Mouse (Mus musculus) forebrain, embryonic 16.5 days (tissue): ENCODE data around the gene Hirip3. TPM values are rescaled to one million over a fixed set of nuclear protein-coding genes. Genes with fewer than 3 reads are reported as not detected.
A peak's percentile ranks its signal among the peaks of the same experiment; 100 is the strongest.

Experiments
- ATAC-seq: fragments of 200-750 bp; cut with Nextera tagmentation; 2 replicates; pipeline ENCODE4 v1.8.0; 2017; ENCODE audit warnings: mild to moderate bottlenecking, moderate library complexity
- H3K27ac ChIP-seq: fragments of 300-500 bp; sonication (generic); 2 replicates; pipeline ENCODE4 v1.5.1; 2014; ENCODE audit warnings: low read length, control low read depth
- H3K27me3 ChIP-seq: fragments of 300-500 bp; sonication (generic); replicated peaks from 2 replicates; pipeline ENCODE4 v1.6.1; 2014; ENCODE audit warnings: low read length; ENCODE audit not compliant: control insufficient read depth, insufficient read depth
- H3K36me3 ChIP-seq: fragments of 300-500 bp; sonication (generic); 2 replicates; pipeline ENCODE4 v1.6.1; 2014; ENCODE audit not compliant: control insufficient read depth, insufficient read depth
- H3K4me1 ChIP-seq: fragments of 300-500 bp; sonication (generic); replicated peaks from 2 replicates; pipeline ENCODE4 v1.6.1; 2014; ENCODE audit warnings: low read length; ENCODE audit not compliant: control insufficient read depth, insufficient read depth
- H3K4me2 ChIP-seq: fragments of 300-500 bp; sonication (generic); 2 replicates; pipeline ENCODE4 v1.6.1; 2014; ENCODE audit warnings: mild to moderate bottlenecking, low read length, control low read depth
- H3K4me3 ChIP-seq: fragments of 300-500 bp; sonication (generic); replicated peaks from 2 replicates; pipeline ENCODE4 v1.5.1; 2014; ENCODE audit warnings: mild to moderate bottlenecking, low read length, control low read depth
- H3K9ac ChIP-seq: fragments of 300-500 bp; sonication (generic); replicated peaks from 2 replicates; pipeline ENCODE4 v1.6.1; 2014; ENCODE audit warnings: low read depth, low read length, control low read depth
- H3K9me3 ChIP-seq: fragments of 300-500 bp; sonication (generic); 2 replicates; pipeline ENCODE4 v1.6.1; 2016; ENCODE audit warnings: low read length; ENCODE audit not compliant: control insufficient read depth
- WGBS: fragments of 180-500 bp; shearing (Covaris S2); extraction: QIAGEN DNeasy Blood & Tissue Kit; methylation state at CpG from one replicate; pipeline ENCODE4 v1.1.7; 2014; 5-methylcytosine and 5-hydroxymethylcytosine counted together
- polyA plus RNA-seq: library from polyadenylated mRNA; unstranded; fragments of >200 nt; fragmentation: Nextera tagmentation; extraction: Ambion mirVana; gene quantifications from 2 replicates; pipeline ENCODE4 v1.2.1, GENCODE M21; 2015

The Hirip3 gene
- polyA plus RNA-seq, 1 experiment from 2014 or later: 28.1 TPM

DNA sequence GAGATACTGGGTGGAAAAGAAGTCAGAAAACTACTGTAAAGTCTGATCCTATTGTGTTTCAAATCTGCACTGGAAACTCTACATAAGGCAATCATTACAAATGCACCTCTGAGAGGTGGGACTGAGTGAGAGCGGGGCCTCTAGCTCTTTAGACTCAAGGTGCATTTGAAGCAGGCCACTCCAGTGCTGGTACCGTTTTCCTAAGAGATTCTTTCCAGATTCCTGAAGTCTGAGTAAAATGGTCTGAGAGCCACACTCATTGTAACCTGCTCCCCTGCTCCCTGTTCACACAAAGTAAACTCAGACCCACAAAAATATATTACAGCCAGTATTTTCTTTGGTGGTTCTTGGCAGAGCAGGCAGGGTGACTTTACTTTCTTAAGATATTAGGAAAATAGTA, 5.8 kb downstream of the Hirip3 start:
- Histone ChIP-seq H3K4me1 (peaks cover 15% of the 10 kb centered on the region), H3K36me3 (peaks cover 35% of the 10 kb centered on the region), H3K9ac (no peak overlapping the region), H3K27ac (no peak overlapping the region), H3K4me2 (no peak overlapping the region), H3K27me3 (no peaks in the 10 kb centered on the region), H3K9me3 (no peaks in the 10 kb centered on the region), H3K4me3 (no peak overlapping the region)
- no peak for ATAC-seq
- 87% methylated on average over 2 of the region's 2 CpGs for WGBS

DNA sequence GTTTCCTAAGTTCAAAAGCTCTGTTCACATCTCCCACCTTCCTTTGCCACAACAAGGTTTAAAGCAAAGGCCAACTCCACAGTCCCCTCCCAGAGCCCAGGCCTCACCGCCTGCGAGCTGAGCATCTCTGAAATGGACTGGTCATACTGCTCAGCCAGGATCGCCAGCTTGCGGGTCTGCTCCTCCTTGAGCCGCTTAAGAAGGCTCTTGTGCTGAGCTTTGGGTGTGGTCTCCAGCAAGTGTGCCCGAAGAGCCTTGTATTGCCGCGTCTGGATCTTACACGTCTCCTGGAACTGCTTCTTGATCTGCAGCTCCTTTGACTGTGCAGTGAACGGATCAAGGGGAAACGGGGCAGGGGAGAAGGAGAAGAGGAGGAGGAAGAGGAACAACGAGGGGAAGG, 6.2 kb downstream of the Hirip3 start:
- no peak for ATAC-seq
- Histone ChIP-seq H3K9ac (no peak overlapping the region), H3K4me1 (peaks cover 11% of the 10 kb centered on the region), H3K4me2 (no peak overlapping the region), H3K27me3 (no peaks in the 10 kb centered on the region), H3K9me3 (no peaks in the 10 kb centered on the region), H3K27ac (no peak overlapping the region), H3K36me3 (peaks cover 39% of the 10 kb centered on the region), H3K4me3 (no peak overlapping the region)
- 82% methylated on average over 12 of the region's 12 CpGs for WGBS

DNA sequence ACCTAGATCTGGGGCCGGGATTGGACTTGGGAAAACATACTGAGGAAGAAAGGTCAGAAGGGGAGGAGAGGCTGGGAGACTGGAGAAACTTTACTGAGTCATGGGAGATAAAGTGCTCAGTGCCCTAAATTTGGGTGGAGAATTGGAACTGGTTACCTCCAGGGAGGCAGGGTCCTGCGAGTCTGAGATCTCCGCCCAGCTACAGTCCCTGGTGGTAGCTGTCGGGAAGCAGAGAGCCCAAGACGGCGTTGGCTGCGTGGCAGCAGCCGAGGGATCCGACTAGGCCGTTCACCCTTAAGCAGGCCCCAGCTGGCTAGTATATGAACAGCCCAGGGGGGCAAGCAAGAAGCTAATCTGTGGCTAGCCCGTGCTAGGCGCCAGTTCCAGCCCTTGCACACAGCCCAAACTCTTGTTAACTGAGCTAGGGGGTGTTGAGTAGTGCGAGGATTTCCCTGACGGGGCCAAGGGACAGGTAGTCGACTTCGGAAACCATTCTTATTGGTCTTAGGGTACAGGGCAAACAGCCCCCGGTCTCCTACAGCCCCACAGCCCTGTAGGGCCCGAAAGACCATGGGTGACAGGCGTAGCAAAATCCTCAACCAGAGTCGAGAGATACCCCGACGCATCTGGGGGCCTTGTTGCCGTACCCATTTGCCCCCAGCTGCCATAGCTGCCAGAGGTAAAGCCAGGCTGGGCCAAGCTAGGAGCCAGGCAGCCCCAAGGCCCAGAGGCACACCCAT, 8.2 kb downstream of the Hirip3 start:
- no peak overlapping the region for H3K27ac ChIP-seq
- H3K4me1 ChIP-seq: no peaks in the 10 kb centered on the region
- H3K4me2 ChIP-seq: no peak overlapping the region
- H3K36me3 ChIP-seq: peaks cover 55% of the 10 kb centered on the region
- no peaks in the 10 kb centered on the region for H3K9me3 ChIP-seq
- WGBS: 92% methylated on average over 23 of the region's 23 CpGs
- no peaks in the 10 kb centered on the region for H3K27me3 ChIP-seq
- no peak overlapping the region for H3K4me3 ChIP-seq
- no peak overlapping the region for H3K9ac ChIP-seq
- ATAC-seq: no peak

DNA sequence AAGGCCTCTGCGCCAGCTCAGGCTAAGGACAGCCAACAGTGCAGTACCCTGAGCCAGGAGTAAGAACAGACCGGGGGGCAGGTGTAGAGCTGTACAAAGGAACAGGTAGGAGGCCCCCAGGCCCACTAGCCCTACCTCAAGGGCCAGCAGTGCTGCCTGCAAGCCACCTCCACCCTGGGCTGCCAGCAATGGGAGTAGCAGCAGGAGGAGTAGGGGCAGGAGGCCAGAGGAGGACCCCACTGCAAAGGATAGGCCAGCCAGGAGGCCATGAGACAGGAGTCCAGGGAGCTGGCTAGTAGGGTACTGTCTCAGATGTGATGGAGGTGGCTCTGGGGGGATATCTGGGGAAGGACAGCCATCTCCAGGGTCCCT, 8.7 kb downstream of the Hirip3 start:
- Histone ChIP-seq H3K36me3 (peaks cover 58% of the 10 kb centered on the region), H3K4me3 (no peak overlapping the region), H3K9me3 (no peaks in the 10 kb centered on the region), H3K4me2 (no peak overlapping the region), H3K27me3 (no peaks in the 10 kb centered on the region), H3K4me1 (no peaks in the 10 kb centered on the region), H3K27ac (no peak overlapping the region), H3K9ac (no peak overlapping the region)
- WGBS: 100% methylated on average over 2 of the region's 2 CpGs
- ATAC-seq: no peak

DNA sequence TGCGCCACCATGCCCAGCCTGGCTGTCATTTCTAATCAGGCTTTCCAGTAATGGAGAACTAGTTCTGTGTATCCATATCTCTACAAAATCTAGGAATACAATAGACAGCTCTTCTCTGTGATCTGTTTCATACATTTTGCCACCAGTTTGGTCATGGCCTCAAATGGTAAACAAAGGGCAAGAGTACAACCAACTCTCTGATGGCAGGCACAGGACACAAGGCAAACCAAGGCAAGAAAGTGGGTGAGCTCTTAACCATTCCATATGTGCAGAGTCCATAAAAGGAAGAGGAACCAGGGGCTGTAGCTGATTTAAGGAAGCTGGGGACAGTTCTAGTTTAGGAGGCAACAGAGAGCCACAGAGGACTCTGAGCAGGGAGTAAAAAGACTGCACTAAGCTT, 15.5 kb downstream of the Hirip3 start:
- no peak for ATAC-seq
- no peaks in the 10 kb centered on the region for H3K9me3 ChIP-seq
- H3K4me3 ChIP-seq: no peak overlapping the region
- H3K4me2 ChIP-seq: no peak overlapping the region
- H3K27me3 ChIP-seq: no peaks in the 10 kb centered on the region
- peaks cover 19% of the 10 kb centered on the region for H3K4me1 ChIP-seq
- no peak overlapping the region for H3K9ac ChIP-seq
- WGBS: 97% methylated on average over 1 of the region's 1 CpGs
- H3K36me3 ChIP-seq: peaks cover 55% of the 10 kb centered on the region
- H3K27ac ChIP-seq: no peak overlapping the region

DNA sequence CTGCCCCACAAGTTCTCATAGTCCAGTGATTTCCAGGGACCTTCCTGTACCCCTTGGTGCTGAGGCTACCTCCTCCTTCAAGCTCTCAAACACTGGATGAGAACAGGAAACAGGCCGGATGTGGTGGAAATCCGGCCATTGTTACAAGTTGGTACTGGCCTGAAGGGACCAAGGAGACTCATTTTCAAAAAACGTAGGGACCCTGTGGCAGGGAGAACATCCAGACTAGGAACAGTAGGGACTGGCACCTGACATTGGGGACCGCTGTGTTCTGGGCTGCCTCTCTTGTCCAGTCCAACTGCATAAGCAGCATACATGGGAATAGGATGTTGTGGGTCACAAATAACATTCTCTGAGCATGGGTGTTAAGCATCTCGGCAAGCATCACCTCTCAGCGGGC, 19.3 kb downstream of the Hirip3 start:
- H3K27ac ChIP-seq: no peak overlapping the region

DNA sequence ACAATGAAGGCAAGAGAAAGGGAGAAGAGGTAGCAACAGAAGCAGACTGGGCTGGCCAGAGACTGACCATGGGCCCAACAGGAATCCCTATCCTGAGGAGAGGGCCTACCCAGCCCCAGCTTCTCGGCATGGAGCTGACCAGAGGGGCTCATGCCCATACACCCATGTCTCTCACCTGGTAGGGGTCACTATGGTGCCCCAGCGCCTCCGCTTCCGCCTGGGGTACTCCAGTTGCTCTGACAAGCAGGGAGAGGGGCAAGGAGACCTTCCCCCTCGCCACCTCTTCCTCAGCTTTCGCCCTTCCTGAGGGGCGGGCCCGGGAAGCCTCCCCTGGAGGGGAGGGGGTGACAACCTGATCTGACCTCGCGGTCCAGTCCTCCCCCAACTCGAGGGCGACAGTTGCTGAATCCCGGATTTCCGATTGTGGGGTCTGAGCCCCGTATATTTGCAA, 22.0 kb downstream of the Hirip3 start:
- peak overlapping the region; percentile 75 for H3K4me3 ChIP-seq
- peaks cover 37% of the 10 kb centered on the region for H3K4me1 ChIP-seq
- peak overlapping the region; percentile 30; the same call in 1 of the 2 replicates for H3K27ac ChIP-seq
- ATAC-seq: no peak
- H3K27me3 ChIP-seq: no peaks in the 10 kb centered on the region
- no peaks in the 10 kb centered on the region for H3K9me3 ChIP-seq
- peaks cover 1% of the 10 kb centered on the region; the same call in 1 of the 2 replicates for H3K36me3 ChIP-seq
- WGBS: 0% methylated on average over 15 of the region's 15 CpGs
- peak overlapping the region; percentile 93 for H3K4me2 ChIP-seq
- peak overlapping the region; percentile 89 for H3K9ac ChIP-seq

More for the DNA sequence above, 19.3 kb downstream of the Hirip3 start:
- Histone ChIP-seq H3K9me3 (no peaks in the 10 kb centered on the region), H3K36me3 (peaks cover 21% of the 10 kb centered on the region), H3K4me3 (no peak overlapping the region), H3K4me2 (peak overlapping the region; percentile 93), H3K4me1 (peaks cover 37% of the 10 kb centered on the region), H3K27me3 (no peaks in the 10 kb centered on the region), H3K9ac (peak overlapping the region; percentile 18; the same call in 1 of the 2 replicates)
- 75% methylated on average over 6 of the region's 6 CpGs for WGBS
- no peak for ATAC-seq

DNA sequence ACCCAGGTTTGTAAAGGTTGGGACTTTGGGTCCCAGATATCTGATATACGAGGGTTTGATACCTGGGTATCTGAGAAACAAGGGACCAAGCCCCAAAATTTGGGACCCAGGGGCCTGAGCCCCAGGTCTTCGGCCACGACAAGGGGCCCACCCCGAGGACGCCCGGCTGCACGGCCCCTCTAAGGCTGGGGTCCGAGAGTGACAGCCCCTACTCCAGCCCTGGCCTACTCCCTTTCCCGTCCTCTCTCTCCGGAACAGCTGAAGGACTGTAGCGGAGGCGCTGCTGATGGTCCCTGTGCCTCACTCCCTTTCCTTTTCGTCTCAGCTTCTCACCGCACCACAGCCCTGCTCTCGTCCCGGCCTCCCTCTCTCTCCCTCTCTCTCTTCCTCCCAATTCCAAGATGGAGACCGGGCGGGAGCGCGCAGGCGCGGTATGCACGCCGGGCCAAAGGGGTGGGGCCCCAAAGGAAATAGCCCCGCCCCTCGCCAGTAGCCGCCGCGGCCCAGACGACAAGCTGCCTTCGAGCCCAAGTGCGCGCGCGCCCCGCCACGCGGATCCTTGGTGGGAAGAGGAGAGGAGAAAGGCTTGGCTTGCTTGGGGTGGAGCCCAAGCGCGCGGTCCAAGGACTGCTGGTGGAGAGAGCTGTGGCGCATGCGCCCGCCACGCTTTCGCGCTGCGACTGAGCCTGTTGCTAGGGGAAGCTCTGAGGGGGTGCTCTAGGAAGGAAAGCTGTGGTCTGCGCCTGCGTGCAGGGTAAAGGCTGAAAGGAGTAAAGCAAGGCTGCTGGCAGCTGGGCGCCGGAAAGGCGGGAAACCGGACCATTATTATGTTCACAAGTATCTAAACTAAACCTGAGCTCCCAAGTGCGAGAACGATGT, 22.8 kb downstream of the Hirip3 start, which contains the start of gene Taok2:
Gene Taok2, minus strand, starts transcription at position 418 of the 879 bp plus-strand sequence.
- under 1% methylated on average over 56 of the region's 56 CpGs for WGBS
- H3K9me3 ChIP-seq: no peaks in the 10 kb centered on the region

DNA sequence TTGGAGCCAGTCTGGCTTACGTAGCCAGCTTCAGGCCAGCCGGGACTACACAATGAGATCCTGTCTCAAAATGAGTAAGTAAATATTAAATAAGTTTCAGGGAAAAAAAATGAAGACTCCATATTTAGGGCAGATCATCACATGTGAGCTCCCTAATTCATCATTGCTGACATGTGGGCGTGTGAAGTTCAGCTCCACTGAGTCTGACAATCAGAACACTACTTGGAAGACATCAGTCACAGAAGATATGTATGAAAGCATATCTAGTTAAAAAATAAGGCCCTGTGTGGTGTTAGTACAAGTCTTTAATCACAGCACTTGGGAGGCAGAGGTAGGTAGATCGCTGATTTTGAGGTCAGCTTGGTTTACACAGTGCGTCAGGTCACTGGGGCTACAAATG, 25.5 kb downstream of the Hirip3 start:
- Histone ChIP-seq H3K4me1 (peaks cover 17% of the 10 kb centered on the region), H3K4me2 (no peak overlapping the region), H3K27ac (no peak overlapping the region), H3K4me3 (no peak overlapping the region), H3K9me3 (no peaks in the 10 kb centered on the region), H3K36me3 (peaks cover 4% of the 10 kb centered on the region; the same call in 1 of the 2 replicates), H3K9ac (no peak overlapping the region), H3K27me3 (no peaks in the 10 kb centered on the region)
- 93% methylated on average over 5 of the region's 5 CpGs for WGBS
- no peak for ATAC-seq

More for the DNA sequence above, 22.8 kb downstream of the Hirip3 start, which contains the start of gene Taok2:
- Histone ChIP-seq H3K4me1 (peaks cover 37% of the 10 kb centered on the region), H3K4me2 (peak within 1 kb of the TSS; percentile 93), H3K4me3 (peak within 1 kb of the TSS; percentile 75), H3K36me3 (no peaks in the 10 kb centered on the region), H3K27ac (peak within 1 kb of the TSS; percentile 95), H3K27me3 (no peaks in the 10 kb centered on the region), H3K9ac (peak within 1 kb of the TSS; percentile 89)
- ATAC-seq: peak; percentile 98
